Mouse (Mus musculus) cerebellum, adult 18-20 months (tissue): ENCODE measurements around the gene Acadm.

Source experiments
- DNase-seq, 2 experiments: peaks; one replicate each; pipeline ENCODE4 v3.0.0; 2021

Gene Acadm

DNA sequence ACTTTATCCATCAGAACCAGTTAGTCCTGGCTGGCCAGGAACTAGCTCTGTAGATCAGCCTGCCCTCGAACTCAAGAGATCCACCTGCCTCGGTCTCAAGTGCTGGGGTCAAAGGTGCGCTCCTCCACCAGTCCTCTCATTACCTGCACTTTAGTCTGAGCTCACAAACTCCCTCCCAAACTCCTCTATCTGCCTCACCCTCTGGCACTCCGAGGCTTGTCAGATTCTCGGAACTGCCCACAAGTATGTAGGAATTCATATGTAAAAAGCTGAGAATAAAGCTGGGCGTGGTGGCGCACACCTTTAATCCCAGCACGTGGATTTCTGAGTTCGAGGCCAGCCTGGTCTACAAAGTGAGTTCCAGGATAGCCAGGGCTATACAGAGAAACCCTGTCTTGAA is 3.9 kb downstream of the Acadm start:
- DNase-seq = no peak

DNA sequence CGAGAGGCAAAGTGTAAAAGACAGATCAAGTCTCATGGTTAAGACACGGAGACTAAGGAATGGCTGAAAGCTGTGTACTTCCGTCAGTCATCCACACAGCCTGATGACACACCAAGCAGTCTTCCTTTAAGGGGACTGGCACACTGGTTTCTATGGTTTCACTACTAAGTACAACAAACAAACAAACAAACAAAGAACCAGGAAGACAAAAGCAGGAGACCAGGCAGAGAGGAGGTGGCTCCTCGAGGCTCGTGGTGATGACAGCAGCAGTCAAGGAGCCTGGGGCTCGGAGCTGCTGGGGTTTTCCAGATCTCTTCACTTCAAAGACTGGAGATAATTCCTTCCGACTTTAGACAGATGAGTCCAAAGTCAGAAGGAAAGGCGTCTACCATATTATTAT is 4.4 kb downstream of the Acadm start:
- no peak for DNase-seq

- DNase-seq = no peak
Measured at GRCm38 (mm10) chr3:153937116-153937810, 7.2 kb downstream of the Acadm start.

DNA sequence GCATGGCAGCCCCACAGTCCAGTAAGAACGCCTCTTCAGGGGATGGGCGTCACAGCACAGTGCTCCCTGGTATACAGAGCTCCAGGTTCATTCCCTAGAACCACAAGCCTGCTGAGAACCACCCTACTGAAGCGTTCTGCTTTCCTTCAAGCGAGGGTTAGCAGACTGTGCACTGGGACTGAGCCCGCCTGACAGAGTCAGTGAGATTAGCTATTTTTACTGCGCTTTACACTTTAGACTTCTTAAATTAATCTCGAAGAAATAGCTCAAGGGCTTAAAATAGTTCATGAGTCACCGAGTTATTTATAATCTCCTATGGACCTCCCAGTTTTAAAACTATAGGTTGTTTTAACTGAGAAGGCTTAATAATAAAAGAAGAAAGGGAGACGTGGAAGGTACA is 8.6 kb downstream of the Acadm start:
- DNase-seq = no peak

DNA sequence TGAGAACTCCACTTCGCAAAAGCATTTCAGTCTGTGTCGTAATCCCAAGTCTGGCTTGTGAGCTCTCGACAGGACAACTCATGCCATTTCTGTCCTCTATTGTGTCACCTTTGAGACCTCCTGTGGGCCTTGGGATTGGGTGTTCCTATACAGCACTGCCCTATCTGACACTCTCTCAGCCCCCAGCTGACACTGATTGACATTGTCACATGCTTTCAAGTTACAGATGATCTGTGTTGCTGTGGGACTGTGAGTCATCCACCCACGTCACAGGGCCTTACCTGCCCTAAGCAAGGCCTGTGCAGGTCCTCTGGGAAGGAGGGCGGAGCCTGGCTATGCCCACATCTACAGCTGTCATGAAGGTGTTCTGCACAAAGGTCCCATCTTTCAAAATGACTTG is 12.0 kb downstream of the Acadm start:
- DNase-seq = no peak

GRCm38 (mm10) chr3:153929526-153929925 is 14.9 kb downstream of the Acadm start:
- no peak for DNase-seq

DNA sequence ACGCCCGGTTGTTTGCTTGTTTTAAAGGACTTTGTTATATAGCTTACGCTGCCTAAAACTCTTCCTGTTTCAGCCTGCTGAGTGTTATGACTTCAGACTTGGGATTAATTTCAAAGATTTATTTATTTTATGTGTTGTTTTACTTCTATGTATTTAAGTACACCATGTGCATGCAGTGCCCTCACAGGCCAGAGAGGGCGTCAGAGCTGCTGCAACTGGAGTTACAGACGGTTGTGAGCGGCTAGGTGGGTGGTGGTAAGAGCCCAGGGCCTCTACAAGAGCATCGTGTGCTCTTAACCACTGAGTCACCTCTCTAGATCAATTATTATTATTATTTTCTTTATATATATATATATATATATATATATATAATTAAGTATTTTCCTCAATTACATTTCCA is 18.1 kb downstream of the Acadm start:
- DNase-seq = no peak

DNA sequence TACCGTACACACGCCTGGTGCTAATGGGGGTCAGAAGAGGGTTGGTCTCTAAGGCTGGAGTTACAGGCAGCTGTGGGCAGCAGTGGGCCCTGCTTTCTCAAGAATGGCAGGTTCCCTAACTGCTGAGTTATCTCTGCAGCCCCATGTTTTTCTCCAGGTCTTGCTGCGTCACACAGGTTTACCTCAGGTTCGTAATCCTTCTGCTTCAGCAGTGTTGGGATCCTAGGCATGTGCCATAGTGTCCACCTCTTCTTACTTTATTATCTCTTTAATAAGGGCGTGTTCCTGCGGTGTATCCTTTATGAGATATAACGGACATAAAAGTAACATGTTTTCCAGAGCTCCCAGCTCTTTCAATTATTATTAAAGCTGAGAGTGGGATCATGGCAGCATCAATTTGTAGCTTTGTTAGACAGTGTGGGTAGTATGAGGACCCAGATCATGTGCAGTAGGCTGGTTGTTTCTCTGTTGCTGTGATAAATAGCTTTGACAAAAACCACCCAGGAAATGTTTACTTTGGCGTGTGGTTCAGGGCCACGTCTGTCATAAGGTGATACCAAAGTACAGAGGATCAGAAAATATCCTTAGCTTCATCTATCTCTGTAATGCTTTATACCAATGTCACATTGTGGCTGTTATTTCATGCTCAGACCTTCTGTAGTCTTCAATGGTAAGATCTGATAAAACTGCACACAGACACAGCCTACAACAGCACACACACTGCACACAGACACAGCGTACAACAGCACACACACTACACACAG is 23.1 kb downstream of the Acadm start:
- no peak for DNase-seq

- DNase-seq = no peak
Measured at GRCm38 (mm10) chr3:153917200-153917599, 27.2 kb downstream of the Acadm start.

DNA sequence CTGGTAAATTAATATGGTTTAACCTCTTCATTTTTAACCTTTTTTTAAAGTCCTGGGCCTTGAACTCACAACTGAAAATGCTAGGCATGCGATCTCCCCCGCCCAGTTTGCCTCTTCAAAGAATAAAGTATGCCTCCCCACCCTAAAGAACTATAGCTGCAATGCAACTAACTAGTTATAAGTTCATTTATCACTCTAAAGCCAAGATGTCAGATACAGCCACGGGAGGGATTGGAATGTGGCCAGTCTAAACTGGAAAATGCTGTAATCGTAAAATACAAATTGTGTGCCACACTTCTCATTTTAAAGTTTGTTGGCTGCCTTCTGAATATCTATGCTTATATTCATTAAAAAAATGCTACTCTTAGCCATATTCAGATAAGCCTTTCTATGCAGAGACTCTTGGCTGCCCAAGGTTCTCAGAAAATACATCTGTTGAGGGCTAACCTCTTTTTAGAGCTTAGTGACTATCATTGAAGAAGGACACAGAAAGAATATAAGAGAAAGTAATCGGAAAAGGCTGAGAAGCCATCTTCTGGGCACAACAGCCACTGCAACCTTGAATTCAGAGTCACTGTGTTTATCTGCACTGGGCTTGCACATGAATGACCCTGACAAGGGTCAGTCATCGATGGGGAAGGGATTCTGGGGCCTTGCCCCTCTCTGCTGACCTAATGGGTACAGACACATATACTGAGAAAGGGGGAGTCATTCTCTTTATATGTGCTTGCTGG is 30.8 kb downstream of the Acadm start:
- peak in 1 of 2 experiments; percentile 29 for DNase-seq

DNA sequence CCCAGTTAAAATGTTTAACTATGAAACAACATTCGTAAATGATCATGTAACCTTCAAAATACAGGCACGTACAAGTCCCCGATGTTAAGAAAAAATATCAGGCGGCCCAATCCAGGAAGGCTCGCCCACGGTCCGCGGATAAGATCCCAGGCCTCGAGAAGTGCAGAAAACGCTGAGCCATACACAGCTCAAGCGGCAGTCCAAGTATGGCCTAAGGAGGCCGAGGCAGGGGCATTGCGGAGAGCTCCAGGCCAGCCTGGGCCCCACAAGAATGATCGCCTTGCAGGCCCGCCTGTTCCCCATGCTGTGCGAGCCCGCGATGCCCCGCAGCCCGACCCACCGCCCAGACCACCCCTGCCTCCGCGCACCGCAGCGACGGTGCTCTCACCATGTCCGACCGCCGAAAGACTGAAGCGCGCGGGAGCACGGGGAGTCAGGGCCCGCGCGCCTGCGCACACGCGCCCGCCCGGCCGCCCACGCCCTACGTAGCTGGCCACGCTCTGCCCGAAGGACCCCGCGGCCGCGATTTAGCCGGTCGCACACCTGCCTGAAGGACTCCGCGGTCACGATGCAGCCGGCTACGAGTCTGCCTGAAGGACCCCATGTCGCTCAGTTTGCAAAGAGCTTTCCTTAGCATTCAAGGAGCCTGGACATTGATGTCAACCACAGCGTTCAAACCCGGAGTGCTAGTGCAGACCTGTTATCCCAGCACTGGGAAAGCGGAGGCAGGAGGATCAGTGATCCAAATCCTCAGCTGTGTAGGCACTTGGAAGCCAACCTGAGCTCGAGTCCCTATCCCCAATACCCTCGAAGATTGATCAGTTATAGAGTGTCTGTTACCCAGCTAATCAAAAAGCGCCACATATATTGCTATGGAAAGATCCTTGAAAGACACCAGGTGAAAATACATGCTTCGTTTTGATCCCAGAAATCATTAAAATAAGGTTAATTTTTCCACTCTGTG is 31.6 kb downstream of the Acadm start, which contains the start of gene Rabggtb:
Gene Rabggtb (minus strand): TSS at position 464 of the 964 bp plus-strand sequence.
- DNase-seq = peak; percentile 94 to 97

- no peak for DNase-seq
Measured at GRCm38 (mm10) chr3:153911882-153912440, 32.5 kb downstream of the Acadm start.

- DNase-seq = peak; percentile 36 to 47
Measured at GRCm38 (mm10) chr3:153911197-153911881, 33.1 kb downstream of the Acadm start.

- DNase-seq = no peak
Measured at GRCm38 (mm10) chr3:153910489-153910888, 33.9 kb downstream of the Acadm start.

- DNase-seq = no peak
Measured at GRCm38 (mm10) chr3:153908919-153909318, 35.5 kb downstream of the Acadm start.

- no peak for DNase-seq
Measured at GRCm38 (mm10) chr3:153906136-153906871, 38.1 kb downstream of the Acadm start, which contains the start of gene Msh4. Gene Msh4, minus strand, starts transcription at chr3:153906138.

GRCm38 (mm10) chr3:153905251-153906135 is 38.9 kb downstream of the Acadm start:
- DNase-seq = peak in 1 of 2 experiments; percentile 25

GRCm38 (mm10) chr3:153904586-153904985 is 39.8 kb downstream of the Acadm start:
- peak; percentile 50 to 68 for DNase-seq

DNA sequence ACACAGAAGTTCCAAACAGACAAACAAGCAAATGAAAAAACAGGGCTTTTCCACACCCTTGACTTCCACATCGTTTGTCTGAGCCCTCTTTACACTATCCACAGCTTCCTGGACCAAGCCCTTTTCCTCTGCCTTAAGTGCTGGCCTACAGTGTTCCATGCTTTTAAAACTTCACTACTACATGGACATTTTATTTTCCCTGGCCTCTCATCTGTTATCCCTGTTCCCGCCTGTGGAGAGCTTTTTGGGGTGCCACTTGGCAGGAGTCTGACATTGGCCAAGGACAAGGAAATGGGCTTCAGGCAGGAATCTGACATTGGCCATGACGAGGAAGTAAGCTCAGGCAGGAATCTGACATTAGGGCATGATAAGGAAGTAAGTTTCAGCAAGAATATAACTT is 41.8 kb downstream of the Acadm start:
- DNase-seq = no peak

DNA sequence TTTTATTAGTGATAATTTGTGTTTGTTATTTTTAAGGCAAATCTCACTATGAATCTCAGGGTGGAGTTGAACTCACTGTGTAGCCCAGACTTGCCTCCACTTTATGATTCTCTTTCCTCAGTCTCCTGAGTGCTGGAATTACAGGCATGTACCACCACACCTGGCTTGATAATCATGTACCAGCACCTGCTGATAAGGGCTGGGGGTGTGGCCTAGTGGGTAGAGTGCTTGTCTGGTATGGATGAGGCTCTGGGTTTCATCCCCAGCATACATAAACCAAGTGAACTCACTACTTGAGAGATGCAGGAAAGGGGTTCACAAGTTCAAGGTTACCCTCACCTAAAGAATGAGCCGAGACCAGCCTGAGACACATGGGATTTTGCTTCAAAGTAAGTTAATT is 42.5 kb downstream of the Acadm start:
- no peak for DNase-seq
